Mouse (Mus musculus) hindbrain, embryonic 16.5 days (tissue): ENCODE measurements around the gene Hmga1. TPM values are rescaled to one million over a fixed set of nuclear protein-coding genes. Genes with fewer than 3 reads are reported as not detected.

Experiments
- ATAC-seq: fragments of 200-750 bp; cut with Nextera tagmentation; 2 replicates; pipeline ENCODE4 v1.8.0; 2017; ENCODE audit warnings: moderate TSS enrichment, moderate library complexity
- H3K27ac ChIP-seq: fragments of 300-500 bp; sonication (generic); 2 replicates; pipeline ENCODE4 v1.5.1; 2014; ENCODE audit warnings: low read depth, mild to moderate bottlenecking, control low read depth, low read length, moderate library complexity
- H3K27me3 ChIP-seq: fragments of 300-500 bp; sonication (generic); replicated peaks from 2 replicates; pipeline ENCODE4 v1.6.1; 2014; ENCODE audit warnings: low read length; ENCODE audit not compliant: control insufficient read depth, insufficient read depth
- H3K36me3 ChIP-seq: fragments of 300-500 bp; sonication (generic); 2 replicates; pipeline ENCODE4 v1.6.1; 2014; ENCODE audit warnings: mild to moderate bottlenecking, low read length, moderate library complexity, mixed read lengths; ENCODE audit not compliant: control insufficient read depth, insufficient read depth
- H3K4me1 ChIP-seq: fragments of 300-500 bp; sonication (generic); 2 replicates; pipeline ENCODE4 v1.6.1; 2014; ENCODE audit warnings: low read depth, low read length; ENCODE audit not compliant: control insufficient read depth, insufficient read depth
- H3K4me2 ChIP-seq: fragments of 300-500 bp; sonication (generic); 2 replicates; pipeline ENCODE4 v1.6.1; 2014; ENCODE audit warnings: mild to moderate bottlenecking, low read length, control low read depth, moderate library complexity
- H3K4me3 ChIP-seq: fragments of 300-500 bp; sonication (generic); 2 replicates; pipeline ENCODE4 v1.5.1; 2014; ENCODE audit warnings: mild to moderate bottlenecking, low read length, control low read depth, moderate library complexity
- H3K9ac ChIP-seq: fragments of 300-500 bp; sonication (generic); 2 replicates; pipeline ENCODE4 v1.6.1; 2014; ENCODE audit warnings: low read depth, mild to moderate bottlenecking, control low read depth, low read length, moderate library complexity
- H3K9me3 ChIP-seq: fragments of 300-500 bp; sonication (generic); 2 replicates; pipeline ENCODE4 v1.6.1; 2014; ENCODE audit warnings: mild to moderate bottlenecking, low read length, moderate library complexity; ENCODE audit not compliant: control insufficient read depth
- WGBS: fragments of 180-500 bp; shearing (Covaris S2); extraction: QIAGEN DNeasy Blood & Tissue Kit; methylation state at CpG from one replicate; pipeline ENCODE4 v1.1.7; 2014; 5-methylcytosine and 5-hydroxymethylcytosine counted together
- polyA plus RNA-seq: library from polyadenylated mRNA; unstranded; fragments of >200 nt; fragmentation: Nextera tagmentation; extraction: Ambion mirVana; gene quantifications from 2 replicates; pipeline ENCODE4 v1.2.1, GENCODE M21; 2015

The Hmga1 gene
- polyA plus RNA-seq, 1 experiment from 2014 or later = 144 TPM

- peaks cover 11% of the 10 kb centered on the region; the same call in 1 of the 2 replicates for H3K27me3 ChIP-seq
- 46% methylated on average over 7 of the region's 7 CpGs for WGBS
- no peak for ATAC-seq
- no peak overlapping the region for H3K4me2 ChIP-seq
- H3K36me3 ChIP-seq = no peaks in the 10 kb centered on the region
- no peak overlapping the region for H3K9ac ChIP-seq
- H3K4me1 ChIP-seq = peaks cover 10% of the 10 kb centered on the region
- H3K9me3 ChIP-seq = no peaks in the 10 kb centered on the region
- no peak overlapping the region for H3K4me3 ChIP-seq
- no peak overlapping the region for H3K27ac ChIP-seq
These were observed 33.2 kb upstream of the Hmga1 start for GRCm38 (mm10) chr17:27523121-27523520.

DNA sequence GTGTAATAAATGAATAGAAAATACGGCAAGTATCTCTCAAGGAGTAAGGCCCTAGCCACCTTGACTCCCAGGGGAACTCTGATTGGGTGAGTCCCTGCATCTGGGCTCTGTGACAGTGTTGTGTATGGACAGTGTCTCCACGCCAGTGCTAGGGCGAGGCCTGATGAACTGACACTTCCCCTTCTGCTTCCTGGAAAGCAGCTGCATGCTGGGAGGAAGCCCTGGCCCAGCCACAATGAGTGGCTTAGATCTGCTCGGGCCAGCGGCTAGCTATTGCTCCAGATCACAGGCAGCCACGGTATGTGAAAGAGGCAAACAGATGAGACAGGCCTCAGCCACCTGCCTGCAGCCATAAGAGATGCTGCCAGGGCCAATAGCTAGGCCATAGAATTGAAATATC is 29.1 kb upstream of the Hmga1 start:
- Histone ChIP-seq H3K27ac (no peak overlapping the region), H3K4me2 (no peak overlapping the region), H3K36me3 (no peaks in the 10 kb centered on the region), H3K9ac (no peak overlapping the region), H3K27me3 (no peaks in the 10 kb centered on the region), H3K4me3 (no peak overlapping the region), H3K9me3 (no peaks in the 10 kb centered on the region), H3K4me1 (no peaks in the 10 kb centered on the region)
- 63% methylated on average over 6 of the region's 6 CpGs for WGBS
- ATAC-seq = no peak

GRCm38 (mm10) chr17:27528030-27528429 is 28.3 kb upstream of the Hmga1 start:
- H3K4me1 ChIP-seq = no peaks in the 10 kb centered on the region
- H3K27ac ChIP-seq = no peak overlapping the region
- H3K4me2 ChIP-seq = no peak overlapping the region
- no peaks in the 10 kb centered on the region for H3K9me3 ChIP-seq
- 48% methylated on average over 8 of the region's 8 CpGs for WGBS
- H3K27me3 ChIP-seq = no peaks in the 10 kb centered on the region
- no peak overlapping the region for H3K9ac ChIP-seq
- ATAC-seq = no peak
- no peaks in the 10 kb centered on the region for H3K36me3 ChIP-seq
- no peak overlapping the region for H3K4me3 ChIP-seq

DNA sequence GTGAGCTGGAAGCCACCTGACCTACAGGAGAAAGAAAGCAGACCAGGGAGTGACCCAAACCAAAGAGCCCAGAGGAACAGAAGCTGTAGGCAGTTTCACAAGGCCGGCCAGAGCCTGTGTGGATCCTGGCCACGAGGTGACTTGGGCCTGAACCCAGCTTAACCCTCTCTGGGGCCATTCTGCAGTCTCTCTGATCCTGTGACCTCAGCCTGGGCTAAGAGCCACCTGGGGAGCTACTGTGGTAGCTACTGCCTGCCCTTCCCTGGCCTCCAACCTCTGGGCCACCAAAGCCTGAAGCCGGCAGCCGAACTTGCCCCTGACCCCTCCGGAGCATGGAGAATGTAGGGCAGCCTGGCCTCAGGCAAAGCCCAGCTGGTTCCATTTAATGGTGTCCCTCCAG is 27.5 kb upstream of the Hmga1 start:
- ATAC-seq = no peak
- no peak overlapping the region for H3K4me2 ChIP-seq
- H3K27ac ChIP-seq = no peak overlapping the region
- no peak overlapping the region for H3K4me3 ChIP-seq
- no peaks in the 10 kb centered on the region for H3K27me3 ChIP-seq
- no peak overlapping the region for H3K9ac ChIP-seq
- H3K9me3 ChIP-seq = no peaks in the 10 kb centered on the region
- 81% methylated on average over 5 of the region's 5 CpGs for WGBS
- H3K36me3 ChIP-seq = no peaks in the 10 kb centered on the region
- H3K4me1 ChIP-seq = no peaks in the 10 kb centered on the region

DNA sequence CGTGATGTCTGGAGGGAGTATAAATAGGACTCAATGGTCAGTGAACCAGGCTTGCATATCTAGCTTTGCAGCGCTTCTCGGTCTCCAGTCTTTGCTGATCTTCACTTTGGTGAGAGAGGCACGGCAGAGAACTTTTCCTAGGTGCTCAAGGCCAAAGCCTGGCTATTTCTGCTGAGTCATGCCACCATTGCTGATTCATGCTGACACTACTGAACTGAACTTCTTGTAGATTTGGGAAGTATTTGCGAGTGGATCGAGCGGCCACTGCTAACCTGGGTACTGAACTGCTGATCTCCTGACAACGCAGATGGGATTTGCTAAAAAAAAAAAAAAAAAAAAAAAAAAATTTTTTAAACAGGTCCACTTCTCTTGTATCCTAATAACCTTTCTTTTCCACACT is 24.2 kb upstream of the Hmga1 start:
- Histone ChIP-seq H3K27ac (no peak overlapping the region), H3K4me3 (no peak overlapping the region), H3K4me2 (no peak overlapping the region), H3K36me3 (no peaks in the 10 kb centered on the region), H3K4me1 (no peaks in the 10 kb centered on the region), H3K9me3 (no peaks in the 10 kb centered on the region), H3K27me3 (no peaks in the 10 kb centered on the region), H3K9ac (no peak overlapping the region)
- ATAC-seq = no peak
- WGBS = 94% methylated on average over 8 of the region's 8 CpGs

- H3K9me3 ChIP-seq = no peaks in the 10 kb centered on the region
- no peak for ATAC-seq
- no peak overlapping the region for H3K4me3 ChIP-seq
- WGBS = 82% methylated on average over 3 of the region's 3 CpGs
- H3K4me2 ChIP-seq = no peak overlapping the region
- no peaks in the 10 kb centered on the region for H3K27me3 ChIP-seq
- no peaks in the 10 kb centered on the region for H3K4me1 ChIP-seq
- no peak overlapping the region for H3K27ac ChIP-seq
- H3K9ac ChIP-seq = no peak overlapping the region
- no peaks in the 10 kb centered on the region for H3K36me3 ChIP-seq
These were observed 22.9 kb upstream of the Hmga1 start for GRCm38 (mm10) chr17:27533354-27533753.

- Histone ChIP-seq H3K4me2 (0 out of 2 replicates have a peak overlapping the region, but pooled peaks have one; percentile 18), H3K9me3 (no peaks in the 10 kb centered on the region), H3K4me1 (no peaks in the 10 kb centered on the region), H3K36me3 (no peaks in the 10 kb centered on the region), H3K27me3 (no peaks in the 10 kb centered on the region), H3K9ac (no peak overlapping the region; the same call in 1 of the 2 replicates), H3K4me3 (no peak overlapping the region), H3K27ac (no peak overlapping the region)
- ATAC-seq = peak; percentile 74
- WGBS = 4% methylated on average over 10 of the region's 10 CpGs
These were observed 21.6 kb upstream of the Hmga1 start for GRCm38 (mm10) chr17:27534718-27535117.

- Histone ChIP-seq H3K27ac (no peak overlapping the region), H3K4me3 (no peak overlapping the region), H3K9me3 (no peaks in the 10 kb centered on the region), H3K9ac (no peak overlapping the region), H3K36me3 (no peaks in the 10 kb centered on the region), H3K4me2 (no peak overlapping the region), H3K4me1 (no peaks in the 10 kb centered on the region), H3K27me3 (no peaks in the 10 kb centered on the region)
- no peak for ATAC-seq
- 89% methylated on average over 2 of the region's 2 CpGs for WGBS
These were observed 15.0 kb upstream of the Hmga1 start for GRCm38 (mm10) chr17:27541261-27541660.

DNA sequence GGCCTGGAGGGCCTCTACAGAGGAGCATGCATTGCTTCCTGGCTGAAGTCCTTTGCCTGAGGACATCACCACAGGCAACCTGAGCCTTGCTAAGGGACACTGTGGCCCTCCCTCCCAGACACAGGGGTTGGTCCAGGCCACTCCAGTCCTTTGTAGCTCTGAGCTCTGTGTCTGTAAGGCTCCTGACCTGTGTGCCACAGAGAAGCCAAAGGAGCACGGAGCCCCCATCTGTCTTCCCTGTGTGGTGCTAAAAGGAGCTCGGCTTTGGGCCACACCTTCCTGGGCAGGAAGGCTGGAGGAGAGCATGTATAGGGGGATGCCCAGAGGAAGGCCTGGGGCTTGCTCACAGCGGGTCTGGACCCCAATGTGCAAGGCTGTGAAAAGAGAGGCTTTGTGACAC is 14.3 kb upstream of the Hmga1 start:
- H3K4me2 ChIP-seq = no peak overlapping the region
- ATAC-seq = no peak
- 73% methylated on average over 3 of the region's 3 CpGs for WGBS

DNA sequence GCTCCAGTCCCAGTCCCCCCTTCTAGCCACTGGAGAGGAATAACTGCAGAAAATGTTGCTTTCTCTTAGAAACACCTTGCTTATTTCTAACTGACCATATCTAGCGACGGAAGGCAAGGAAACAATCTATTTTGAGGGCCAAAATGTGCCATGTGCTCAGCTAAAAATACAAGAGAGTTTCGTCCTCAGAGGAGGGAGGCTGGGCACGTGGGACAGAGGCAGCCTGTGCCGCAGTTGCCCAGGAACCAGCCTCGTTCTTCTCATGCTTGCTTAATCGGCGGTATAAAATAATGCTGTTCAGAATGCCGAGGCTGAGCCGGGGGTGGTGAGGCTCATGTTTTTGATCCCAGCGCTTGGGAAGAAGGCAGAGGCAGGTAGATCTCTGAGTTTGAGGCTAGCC is 11.7 kb upstream of the Hmga1 start:
- ATAC-seq = no peak
- H3K4me2 ChIP-seq = no peak overlapping the region
- H3K27me3 ChIP-seq = no peaks in the 10 kb centered on the region
- H3K27ac ChIP-seq = no peak overlapping the region
- H3K4me1 ChIP-seq = peaks cover 4% of the 10 kb centered on the region; the same call in 1 of the 2 replicates
- H3K9ac ChIP-seq = no peak overlapping the region
- no peaks in the 10 kb centered on the region for H3K36me3 ChIP-seq
- no peaks in the 10 kb centered on the region for H3K9me3 ChIP-seq
- H3K4me3 ChIP-seq = no peak overlapping the region
- 82% methylated on average over 11 of the region's 11 CpGs for WGBS

More for the DNA sequence above, 14.3 kb upstream of the Hmga1 start:
- H3K9ac ChIP-seq = no peak overlapping the region
- no peak overlapping the region for H3K27ac ChIP-seq
- H3K4me3 ChIP-seq = no peak overlapping the region
- H3K4me1 ChIP-seq = no peaks in the 10 kb centered on the region
- no peaks in the 10 kb centered on the region for H3K27me3 ChIP-seq
- H3K36me3 ChIP-seq = no peaks in the 10 kb centered on the region
- H3K9me3 ChIP-seq = no peaks in the 10 kb centered on the region
